Mouse (Mus musculus) urinary bladder, postnatal 25 days (tissue): Measurements from ENCODE around the gene Tmem131.

ENCODE experiments used
- DNase-seq: peaks from one replicate; pipeline ENCODE4 v3.0.0; 2022; ENCODE audit warnings: low spot score

Tmem131 gene

DNA sequence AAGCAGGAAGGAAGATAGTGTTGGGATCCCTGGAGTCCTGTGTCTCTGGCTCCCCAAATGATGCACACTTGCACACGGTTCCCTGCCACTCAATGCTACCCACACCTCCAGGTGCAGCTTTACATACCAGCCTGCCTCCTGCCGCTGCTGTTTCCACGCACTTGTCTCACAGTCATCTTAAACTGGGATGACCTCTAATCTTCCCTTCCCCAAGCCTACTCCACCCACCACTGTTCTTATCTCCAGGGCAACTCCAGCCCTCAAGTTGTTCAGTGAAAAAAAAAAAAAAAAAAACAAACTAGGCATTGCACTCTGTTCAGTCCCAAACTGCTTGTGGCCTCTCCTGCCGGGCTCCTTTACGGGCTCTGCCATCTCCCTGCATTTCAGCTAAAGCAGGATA lies at the start of gene Tmem131:
Gene Tmem131 (minus strand): TSS at position 14 of the 400 bp plus-strand sequence.
- no peak for DNase-seq

DNA sequence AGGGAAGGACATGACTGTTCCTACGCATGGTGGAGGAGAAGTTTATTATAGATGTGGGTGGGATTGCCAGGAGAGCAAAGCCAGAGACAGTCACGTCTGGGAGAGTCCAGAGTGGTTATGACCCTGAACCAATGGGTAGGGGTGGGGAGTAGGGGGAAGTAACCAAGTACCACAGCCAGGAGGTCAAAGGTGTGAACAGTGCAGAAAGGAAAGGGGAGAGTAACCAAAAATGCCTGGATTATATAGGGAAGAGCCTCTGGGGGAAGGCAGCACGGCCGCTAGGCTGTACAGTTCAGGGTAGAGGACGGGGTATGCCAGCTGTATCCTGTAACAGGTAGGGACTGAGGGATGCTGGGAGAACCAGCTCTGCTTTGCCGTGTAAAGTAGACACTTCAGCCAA lies 45.1 kb upstream of the Tmem131 start:
- no peak for DNase-seq

DNA sequence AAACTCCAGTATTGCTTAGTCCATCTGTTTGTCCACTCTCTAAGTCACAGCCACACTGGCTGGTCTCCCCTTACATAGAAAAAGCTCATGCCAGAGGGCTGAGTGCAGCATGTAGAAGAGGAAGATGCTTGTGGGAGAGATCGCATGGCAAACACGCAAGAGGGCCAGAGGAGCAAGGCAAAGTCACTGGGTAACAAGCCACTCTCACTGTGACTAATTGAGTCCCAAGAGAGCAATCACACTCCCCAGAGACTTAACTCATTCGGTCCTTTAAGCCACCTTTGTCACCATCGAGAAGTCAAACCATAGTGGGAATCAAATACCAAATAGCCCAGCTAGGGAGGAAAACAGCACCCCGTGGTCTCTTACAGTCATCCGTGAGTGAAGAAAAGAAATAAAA lies 44.7 kb upstream of the Tmem131 start:
- no peak for DNase-seq

DNA sequence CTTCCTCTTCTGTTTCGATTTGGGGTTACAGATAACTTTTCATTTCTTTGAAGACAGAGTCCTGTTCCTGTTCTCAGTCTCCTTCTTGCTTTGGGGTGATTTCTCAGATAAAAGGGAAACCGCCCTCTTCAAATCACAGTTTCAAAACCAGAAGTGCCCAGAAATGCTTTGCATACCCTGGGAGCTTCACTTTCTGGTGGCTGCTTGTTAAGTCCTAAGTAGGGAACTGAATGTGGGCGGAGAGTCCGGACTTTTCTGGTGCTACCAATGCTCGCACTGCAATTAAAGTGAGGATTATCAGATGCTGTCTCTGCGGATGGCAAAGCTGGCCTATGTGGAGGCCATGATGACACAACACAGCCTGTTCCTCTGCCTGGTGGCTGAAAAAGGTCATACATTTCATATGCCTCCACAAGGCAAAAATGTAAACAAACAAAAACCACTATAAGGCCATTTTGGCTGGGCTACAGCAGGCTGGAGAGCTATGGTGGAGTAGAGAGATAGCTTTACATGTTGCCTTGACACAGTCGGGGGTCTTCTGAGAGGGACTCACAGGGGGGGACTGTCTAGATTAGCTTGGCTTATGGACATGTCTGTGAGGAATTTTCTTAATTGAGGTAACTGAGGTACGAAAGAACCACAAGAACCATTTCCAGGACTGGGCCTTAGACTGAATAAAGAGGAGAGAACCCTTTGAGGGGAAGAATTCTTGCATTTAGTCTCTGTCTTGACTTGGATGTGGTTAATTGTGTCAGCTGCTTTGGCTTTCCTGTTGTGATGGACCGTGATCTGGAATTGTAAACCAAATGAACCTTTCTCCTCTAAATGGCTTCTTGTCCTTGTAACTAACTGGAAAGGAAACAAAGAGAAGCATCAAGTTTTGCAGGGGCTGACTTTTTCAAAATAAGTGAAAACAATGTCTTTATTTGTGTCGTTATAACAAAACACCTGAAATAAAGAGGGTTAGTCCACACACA lies 44.0 kb upstream of the Tmem131 start:
- no peak for DNase-seq

DNA sequence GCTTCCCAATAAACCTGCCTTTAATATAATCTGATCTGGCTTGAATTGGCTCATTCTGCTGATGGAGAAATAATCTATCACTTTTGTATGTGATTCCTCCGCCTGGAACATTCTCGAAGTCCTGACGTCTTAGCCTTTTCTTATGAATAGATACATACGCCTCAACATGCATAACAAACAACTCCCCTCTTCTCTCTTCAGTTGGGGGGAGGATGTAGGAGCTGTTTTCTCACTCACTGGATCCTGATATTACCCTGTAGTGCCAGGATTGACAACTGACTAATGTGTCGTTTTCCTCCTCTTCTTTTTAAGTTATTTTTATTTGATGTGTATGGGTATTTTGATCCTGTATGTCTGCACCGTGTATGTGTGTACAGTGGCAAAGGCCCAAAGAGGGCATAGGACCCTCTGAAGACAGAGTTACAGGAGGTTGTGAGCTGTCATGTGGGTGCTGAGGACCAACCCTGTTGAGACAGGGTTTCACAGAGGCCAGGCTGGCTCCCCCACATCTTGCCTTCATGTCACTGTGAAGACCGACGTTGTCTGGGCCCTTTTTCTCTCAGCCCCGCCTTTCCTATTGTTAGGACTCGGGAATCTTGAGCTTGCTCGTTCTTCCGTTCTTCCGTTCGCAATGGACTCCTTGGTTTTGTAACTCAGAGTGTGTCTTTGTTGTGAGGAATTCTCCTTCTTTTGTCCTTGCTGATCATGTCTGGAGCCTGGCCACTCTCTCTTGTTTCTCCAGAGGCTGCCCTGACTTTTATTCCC lies 43.1 kb upstream of the Tmem131 start:
- no peak for DNase-seq

DNA sequence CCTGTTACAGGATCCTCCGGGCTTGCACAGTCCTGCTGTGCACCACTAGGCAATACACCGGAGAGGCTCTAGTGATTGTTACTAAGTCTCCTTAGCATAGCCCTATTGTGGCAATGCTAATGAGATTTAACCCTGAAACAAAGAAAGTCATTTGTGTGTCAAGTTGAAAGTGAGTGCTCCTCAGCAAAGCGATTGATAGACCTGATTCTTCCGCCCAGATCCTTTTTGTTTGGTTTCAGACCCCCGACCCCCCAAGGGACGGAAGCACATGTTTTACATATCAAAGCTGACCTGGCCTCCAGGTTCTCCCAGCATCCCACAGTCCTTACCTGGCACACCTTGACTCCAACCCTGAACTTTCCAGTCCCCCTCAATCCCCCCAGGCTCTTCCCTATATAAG lies 42.4 kb upstream of the Tmem131 start:
- no peak for DNase-seq

DNA sequence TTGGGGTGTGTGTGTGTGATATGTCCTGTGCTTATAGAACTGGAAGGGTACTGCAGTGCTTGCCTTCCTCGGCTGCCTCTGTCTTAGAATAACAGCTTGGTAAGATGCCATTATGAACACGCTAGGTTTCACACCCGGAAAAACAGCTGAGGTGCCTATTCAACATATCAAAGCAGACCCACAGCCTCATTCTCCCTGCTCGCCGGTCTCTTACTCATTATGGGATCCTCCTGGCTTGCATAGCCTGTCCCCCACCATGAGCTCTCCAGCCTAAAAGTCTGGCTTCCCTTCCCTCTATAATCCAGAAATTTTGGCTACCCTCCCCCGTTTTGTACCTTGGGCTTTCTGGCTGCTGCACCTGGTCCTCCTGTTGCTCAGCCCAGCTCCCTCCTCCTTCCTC lies 40.9 kb upstream of the Tmem131 start:
- no peak for DNase-seq

DNA sequence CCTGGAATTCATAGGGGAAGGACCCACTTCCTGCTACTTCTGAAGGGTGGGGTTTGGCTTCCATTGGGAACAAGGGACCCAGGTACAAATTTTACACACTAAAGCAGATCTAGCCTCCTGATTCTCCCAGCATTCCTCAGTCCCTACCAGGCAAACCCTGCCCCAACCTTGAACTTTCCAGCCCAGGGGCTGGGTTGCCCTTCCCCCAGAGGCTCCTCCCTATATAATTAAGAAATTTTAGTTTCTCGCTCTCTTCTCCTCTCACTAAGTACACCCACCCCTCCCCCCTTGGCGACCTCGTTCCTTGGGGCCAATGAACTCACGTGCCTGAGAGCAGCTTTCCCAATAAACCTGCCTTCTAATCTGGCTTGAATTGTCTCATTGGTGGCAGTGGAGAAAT lies 40.3 kb upstream of the Tmem131 start:
- DNase-seq, result no peak

DNA sequence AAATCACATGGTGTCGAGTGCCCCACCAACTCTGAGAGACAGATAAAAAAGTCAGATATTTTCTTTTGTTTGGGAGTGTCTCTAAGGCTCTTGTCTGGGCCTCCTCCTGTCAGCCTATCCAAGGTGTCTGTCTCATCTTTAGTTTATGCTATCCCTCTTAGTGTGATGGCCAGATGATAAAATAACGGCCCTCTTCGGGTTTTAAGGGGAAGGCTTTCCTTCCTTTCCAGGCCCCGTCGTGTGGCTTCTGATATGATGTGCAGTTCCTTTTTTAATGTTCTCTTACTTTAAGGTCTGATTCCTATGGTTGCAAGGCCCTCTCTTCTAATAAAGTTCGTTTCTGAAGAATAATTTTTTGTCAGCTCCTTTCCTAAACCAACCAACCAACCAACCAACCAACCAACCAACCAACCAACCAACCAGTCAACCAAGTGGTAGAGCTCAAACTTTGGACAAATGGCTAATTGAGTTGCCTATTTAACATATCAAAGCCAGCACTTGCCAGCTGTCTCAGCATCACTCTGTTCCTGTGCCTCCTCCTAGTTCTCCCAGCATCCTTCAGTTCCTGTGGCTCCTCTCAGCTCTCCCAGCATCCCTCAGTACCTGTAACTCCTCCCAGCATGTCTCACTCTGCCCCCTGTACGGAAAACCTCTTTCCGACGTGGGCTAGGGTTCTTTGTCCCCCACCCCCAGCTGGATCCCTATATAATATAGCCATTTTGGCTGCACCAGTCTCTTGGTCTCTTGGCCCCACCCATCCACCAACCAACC lies 38.9 kb upstream of the Tmem131 start:
- DNase-seq, result no peak

DNA sequence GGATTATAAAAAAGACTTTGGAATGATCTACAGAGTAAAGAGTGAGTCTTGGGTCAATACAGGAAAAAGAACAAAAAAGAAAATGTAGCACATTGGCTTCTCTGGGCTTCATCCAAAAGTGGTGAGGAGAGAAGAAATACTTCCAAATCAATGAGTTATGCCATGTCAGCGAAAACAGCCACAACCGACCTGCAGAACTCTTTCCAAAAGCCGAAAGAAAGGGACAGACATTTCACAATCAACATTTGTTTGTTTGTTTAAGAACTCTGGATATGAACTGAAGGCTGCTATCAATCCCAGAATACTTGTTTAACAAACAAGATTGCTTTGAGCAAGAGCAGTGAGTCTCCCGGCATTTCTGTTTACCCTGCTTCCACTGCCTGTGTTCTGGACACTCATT lies 33.3 kb upstream of the Tmem131 start:
- DNase-seq, result no peak

DNA sequence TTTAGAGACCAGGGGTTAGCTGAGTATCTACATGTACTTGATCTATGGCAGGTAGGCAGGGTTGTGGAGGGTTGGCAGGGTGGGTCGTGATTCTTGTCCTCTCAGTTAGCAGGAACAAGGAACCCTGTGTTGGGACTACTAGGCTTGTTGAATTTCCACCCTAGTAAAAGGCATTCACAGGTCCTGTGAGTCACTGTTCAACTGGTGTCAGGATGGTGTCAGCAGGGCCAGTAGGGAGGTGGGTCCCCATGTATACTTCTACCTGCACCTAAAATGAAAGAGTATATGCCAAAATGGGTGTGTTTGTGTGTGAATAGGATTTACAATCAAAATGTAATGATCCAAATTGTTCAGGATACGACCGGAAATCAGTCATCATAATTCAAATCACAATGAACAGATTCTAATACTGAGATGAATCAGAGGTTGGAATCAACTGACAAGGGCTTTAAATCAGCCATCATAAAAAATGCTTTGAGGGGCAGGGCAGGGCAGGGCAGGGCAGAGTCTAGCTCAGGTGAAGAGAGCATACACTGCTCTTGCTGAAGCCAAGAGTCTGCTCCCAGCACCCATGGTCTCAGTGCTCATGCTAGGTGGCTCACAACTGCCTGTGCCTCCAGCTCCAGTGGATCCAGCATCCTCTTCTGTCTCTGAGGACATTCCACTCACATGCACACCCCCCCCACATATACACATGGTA lies 27.6 kb upstream of the Tmem131 start:
- no peak for DNase-seq

DNA sequence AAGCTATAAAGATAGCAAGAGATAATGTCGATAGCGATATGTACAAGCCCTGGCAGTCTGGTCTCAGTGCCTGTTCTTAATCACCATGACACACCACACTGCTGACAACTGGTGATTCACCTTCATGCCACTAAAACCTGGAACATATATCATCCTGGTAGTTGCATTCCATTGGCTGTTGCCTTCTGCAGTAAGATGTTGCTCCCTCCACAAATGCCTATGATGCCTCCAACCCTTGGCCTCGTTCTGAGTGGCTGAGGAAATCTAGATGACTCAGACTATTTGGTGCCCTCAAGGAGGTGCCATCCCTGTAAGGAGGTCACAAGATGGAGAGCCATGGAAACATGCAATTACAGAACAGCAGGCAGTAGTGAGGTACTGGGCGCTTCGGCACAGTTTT lies 22.4 kb upstream of the Tmem131 start:
- DNase-seq, result no peak

DNA sequence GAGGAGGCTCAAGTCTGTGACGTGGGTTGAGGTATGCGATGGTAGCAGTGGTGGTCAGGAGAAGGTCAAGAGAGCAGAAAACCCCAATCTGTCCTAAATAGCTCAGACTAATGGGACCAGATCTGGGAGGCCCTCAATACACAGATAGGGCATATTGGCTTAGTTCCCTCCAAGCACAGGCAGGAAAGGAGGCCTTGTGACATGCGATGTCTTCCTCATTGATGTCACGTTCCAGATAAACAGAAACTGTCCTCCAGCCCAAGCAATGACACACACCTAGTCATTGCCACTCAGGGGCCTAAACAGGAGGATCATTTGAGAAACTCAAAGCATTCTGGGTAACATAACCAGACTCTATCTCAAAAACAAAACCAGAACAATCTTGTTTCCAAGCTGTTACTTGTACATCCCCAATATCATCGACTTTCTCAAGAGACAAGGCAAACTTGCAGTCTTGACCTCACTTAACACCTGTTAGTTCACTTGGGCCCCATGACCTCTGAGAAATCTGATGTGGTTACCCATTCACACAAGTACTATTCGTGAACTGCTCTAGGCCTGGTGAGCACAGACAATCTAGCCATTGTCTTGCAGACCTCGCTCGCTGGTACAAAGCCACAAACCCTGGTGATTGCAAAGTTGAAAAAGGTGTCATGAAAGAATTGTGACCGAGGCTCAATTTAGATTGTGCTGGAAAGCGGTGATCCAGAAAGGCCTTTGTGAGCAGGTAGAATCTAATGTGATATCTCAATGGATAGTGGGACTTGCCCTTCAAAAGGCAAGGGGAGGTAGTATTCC lies 19.1 kb upstream of the Tmem131 start:
- DNase-seq, result no peak

DNA sequence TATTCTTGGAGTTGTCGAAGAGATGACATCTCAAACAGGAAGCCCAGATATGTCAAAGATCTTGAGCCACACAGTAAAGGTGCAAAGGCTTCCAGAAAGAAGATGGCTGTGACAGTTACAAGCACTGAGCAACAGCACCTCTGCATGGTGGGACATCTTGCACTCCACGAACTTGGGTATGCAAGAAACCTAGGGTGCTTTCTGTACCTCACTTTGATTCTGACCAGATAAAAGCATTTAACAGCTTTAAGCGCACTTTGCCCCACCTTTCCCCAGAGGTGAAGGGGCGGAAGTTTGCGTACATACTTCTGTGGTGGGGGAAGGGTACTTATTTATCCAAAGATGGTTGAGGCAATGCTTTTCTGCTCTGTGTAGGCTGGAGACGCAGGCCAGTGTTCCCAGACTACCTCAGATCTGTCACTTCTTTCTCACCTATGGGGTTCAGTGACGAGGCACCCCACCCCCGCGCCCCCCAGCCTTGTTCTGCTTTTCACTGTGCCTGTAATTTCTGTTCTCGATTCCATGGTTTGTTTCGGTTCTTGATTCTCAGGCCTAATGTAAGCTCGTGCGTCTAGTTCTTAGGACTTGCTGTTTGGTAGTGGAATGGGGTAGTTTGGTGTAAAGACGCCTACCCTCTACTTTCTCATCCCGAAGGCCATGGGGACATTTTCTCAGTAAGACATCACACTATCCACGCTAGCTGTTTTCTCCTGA lies 17.2 kb upstream of the Tmem131 start:
- DNase-seq, result no peak

DNA sequence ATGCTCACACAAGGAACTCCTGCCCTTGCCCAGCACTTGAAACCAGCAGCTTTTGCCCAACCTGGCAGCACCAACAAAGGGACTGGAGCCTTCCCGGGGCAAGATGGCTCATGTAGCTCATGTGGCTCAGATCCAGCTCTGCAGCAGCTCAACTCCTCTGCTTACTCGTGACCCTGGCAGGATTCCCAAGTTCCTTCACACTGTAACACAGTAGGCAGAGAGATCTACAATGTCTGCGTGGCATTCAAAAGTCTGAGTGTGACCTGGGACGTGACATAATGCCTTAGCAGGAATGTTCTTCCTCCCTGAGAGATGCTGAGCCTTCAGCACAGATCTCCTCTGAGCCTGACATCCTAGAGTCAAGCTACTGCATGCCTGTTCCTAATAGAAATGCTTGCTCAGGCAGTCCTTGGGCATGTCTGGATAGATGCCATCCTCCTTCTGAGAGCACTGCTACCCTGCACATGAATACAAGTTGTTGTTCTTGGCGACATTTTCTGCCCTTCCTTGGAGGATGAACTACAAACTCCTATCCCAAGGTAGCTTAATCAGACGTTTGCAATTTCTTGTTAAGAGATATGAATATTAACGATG lies 6.2 kb upstream of the Tmem131 start:
- DNase-seq, result no peak

DNA sequence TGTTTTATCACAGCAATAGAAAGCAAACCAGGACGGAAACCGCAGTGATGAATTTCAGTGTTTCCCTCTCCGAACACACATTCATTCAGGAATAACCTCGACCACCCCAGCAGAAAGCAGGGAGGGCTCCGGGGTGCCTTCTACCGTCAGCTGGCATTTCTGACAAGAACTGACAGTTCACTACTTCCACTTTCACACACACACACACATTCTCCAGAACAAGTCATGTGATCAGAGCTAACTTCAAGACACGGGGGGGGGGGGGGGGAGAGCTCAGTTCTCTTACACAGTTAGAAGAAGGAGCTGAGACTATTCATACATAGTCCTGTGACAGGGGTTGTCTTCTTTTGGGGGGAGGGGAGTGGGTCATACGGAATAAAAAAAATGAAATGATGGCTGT lies 4.0 kb upstream of the Tmem131 start:
- DNase-seq, result no peak

DNA sequence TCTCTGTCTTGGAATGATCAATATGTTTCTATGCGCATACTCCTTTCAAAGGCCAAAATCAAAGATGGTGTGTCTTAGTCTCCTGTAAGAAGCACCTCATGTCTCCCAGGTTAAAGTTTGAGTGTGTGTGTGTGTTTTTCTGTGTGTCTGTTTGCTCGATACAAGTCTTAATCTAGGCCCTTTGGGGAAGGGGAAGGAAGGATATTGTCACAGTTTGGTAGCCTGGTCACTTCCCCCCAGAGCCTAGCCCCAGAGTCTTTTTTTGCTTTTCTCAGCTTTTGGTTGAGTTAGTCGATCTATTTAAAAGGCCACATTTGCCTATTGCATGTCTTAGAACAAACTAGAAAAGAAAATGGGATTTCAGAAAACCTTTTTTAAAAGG lies 3.1 kb downstream of the Tmem131 start:
- no peak for DNase-seq

DNA sequence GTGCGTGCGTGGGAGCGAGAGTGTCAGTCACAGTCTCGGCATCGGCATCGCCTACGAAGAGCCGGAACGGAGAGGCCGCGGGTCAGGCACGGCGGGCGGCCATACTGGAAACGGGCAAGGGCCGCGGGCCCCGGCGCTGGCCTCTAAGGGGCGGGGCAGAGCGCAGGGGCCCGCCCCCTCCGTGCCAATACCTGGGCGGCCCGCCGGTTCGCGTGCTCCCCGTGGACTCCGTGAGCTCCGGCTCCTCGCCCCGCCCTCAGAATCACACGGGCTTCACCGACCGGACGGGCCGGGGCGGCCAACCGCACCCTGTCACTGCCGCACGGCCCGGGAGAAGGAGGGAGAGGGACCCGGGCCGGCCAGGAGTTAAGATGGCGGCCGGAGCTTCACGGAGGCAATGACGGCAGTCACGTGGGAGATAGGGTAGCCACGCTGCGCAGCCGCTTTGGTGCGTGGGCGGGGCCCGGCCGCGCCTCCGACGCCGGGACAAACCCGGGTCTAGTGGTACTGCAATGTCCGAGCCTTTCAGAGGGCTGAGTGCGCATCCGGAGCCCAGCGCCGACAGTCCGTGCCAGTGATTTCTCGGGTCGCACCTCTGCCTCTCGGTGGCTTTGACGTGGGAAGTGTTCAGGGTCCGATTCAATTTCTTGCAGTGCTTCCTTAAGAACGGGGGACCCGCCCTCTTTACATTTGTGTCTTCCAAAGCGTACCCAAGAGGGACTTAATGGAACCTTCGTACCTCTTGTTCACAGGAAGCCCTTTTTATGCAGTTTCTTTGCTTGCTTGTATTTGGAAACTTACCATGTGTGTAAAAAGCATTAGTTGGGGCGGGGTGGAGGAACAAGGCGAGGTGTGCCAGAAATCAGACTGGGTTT lies 3.7 kb downstream of the Tmem131 start:
- DNase-seq, result peak; percentile 88

DNA sequence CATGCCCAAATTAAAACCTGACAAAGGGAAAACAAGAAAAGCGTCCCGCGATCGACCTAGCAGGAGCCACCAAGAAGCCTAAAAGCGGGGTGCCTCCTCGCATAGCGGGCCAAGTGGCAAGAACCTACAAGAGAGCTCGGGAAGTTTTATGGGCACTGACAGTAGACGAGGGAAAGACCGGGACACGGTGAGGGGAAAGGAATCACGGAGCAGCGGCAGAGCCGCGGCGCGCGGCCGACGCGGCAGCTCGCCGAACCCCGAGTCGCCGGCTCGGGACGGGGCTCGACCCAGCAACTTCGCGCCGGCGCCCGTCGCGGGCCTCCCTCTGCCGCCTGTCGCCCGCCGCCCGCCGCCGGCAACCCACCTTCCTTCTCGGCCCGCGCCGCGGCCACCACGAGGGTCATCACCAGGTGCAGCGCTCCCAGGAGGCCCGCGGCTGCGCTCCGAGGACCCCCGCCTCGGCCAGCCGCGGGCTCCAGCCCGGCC lies 4.6 kb downstream of the Tmem131 start:
- peak; percentile 38 for DNase-seq
